Mouse (Mus musculus) 416B (cell line): Measurements from ENCODE around the gene Sema3g.

Experiments
- DNase-seq: peaks from one replicate; pipeline ENCODE4 v3.0.0; 2011; ENCODE audit warnings: low read depth

Gene Sema3g

GRCm38 (mm10) chr14:31272164-31272563 is 54.5 kb downstream of the Sema3g start:
- DNase-seq: peak; percentile 64
